Mouse (Mus musculus) liver, adult (tissue): ENCODE results near the gene Pirb.

Experiments used
- GATA4 ChIP-seq: IDR thresholded peaks from 2 replicates; pipeline ENCODE4 v1.6.1; 2014; ENCODE audit warnings: mild to moderate bottlenecking, low read length; ENCODE audit not compliant: insufficient replicate concordance

Gene Pirb

GRCm38 (mm10) chr7:3692987-3693808 lies 27.0 kb downstream of the Pirb start, which contains the start of gene Mboat7:
TSS of gene Mboat7 (minus strand) at chr7:3693523.
- TF ChIP-seq GATA4, result no peak

DNA sequence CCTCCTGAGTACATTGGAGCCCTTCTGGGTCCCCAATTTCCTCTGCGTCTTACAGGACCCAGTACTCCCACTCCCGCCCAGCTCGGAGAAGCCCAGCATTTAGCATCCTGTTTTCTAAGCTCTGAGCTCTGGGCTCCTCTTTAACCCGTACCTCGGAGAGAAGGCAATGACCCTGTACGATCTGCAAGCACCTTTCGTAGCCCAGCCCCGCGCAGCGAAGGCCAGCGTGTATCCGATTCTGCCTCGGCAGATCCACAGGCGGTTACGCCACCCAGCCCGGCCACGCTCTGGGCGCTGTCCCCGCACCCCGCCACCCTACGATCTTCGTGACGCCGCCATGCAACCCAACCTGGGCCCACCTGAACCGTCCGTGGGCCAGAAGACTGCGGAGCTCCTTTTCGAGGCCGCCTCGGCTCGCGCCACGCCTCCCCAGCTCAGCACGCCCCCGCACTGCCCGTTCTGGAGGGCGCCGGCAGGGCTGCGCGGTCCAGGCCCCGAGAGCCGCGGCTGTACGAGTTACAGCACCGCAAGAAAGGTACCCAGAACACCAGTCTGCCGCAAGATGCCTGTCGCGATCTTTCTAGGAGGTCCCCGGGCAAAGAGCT lies 27.7 kb downstream of the Pirb start, which contains the start of gene Tsen34:
TSS of gene Tsen34 (plus strand) at position 482 of the 605 bp plus-strand sequence.
- TF ChIP-seq GATA4, result no peak

- no peak for TF ChIP-seq GATA4
Observed at GRCm38 (mm10) chr7:3691919-3692318, 28.3 kb downstream of the Pirb start.

DNA sequence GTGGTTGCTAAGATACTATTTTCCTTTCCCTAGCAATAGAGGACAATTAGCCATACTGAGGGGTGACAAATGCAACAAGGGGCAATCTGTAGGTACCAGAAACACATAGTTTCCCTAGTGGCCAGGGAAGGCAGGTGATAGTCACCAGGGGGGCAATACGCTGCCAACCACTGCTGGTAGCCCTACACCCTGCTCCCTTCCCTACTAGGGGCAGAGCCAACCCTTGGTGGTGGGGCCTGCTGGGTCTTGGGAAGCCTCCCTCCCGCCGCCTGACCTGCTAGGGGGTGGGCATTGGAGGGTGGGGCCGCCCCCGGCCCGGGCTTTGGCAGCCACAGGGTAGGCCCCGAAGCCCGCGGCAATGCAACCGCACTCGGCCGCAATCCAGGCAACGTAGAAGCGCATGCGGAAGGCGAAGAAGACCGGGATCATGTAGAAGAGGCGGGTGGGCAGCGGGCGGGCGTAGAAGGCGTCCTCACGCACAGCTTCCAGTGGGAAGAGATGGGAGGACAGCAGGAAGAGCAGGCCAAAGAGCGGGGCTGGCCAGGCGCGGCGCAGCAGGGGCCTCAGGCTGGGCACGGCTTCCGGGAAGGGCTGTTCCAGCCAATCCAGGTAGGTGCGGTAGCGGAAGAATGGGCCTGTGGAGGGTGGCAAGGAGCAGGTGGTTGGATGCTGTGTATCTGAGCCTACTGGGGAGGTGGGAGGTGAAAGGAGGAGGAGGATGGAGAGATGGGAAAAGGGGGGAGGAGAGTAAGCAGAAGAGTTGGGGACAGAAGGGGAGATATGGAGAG lies 34.6 kb downstream of the Pirb start:
- TF ChIP-seq GATA4, result no peak

DNA sequence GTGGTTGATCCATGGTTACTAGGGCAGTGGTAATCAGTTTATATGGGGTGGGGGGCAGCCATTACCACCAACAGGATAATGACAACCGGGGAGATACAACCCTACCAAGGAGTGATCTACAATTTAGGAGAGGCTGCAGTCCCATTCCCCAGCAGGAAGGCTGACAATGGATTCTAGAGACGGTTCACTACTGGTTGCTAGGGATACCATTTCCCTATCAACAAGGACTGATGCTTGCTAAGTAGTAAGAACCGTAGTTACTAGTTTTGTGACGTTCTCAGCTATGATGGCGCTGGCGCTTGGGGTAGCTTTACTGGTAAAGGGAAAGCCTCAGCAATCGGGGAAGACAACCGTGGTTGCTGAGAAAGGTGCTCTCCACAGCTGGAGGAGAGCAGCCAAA lies 35.5 kb downstream of the Pirb start:
- no peak for TF ChIP-seq GATA4

DNA sequence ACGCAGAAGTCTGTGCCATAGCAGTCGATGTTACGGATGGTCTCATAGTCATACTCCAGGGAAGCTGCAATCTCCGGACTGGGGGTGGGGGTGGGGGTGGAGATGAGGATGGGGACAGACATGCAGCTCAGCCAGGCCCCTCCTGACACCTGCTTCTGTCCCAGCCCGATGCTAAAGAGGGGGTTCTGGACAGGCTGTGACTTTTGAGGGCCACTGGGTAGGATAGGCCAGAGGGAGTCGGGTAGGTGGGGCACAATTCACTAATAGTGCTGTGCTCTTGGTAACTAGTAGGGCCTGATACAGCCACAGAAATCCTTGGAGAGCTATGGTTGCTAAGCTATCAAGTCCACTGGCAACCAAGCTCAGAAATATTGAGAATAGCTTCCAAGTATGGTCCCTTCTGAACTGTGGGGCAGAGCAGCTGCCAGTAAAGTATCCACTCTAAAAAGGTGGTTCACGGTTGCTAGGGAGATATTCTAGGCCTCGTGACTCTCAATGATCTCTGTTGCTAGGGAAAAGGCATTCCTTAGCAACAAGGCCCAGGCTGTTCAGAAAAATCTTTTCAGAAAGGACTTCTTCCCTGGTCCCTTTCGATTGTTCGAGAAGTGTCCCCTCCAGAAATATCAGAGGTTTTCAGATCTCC lies 36.2 kb downstream of the Pirb start:
- TF ChIP-seq GATA4, result no peak

GRCm38 (mm10) chr7:3677342-3677741 lies 42.8 kb downstream of the Pirb start, which contains the start of gene Tmc4:
TSS of gene Tmc4 (minus strand) at chr7:3677553.
- no peak for TF ChIP-seq GATA4

- TF ChIP-seq GATA4, result no peak
Observed at GRCm38 (mm10) chr7:3676371-3676770, 43.8 kb downstream of the Pirb start.

GRCm38 (mm10) chr7:3675228-3675548 lies 45.0 kb downstream of the Pirb start:
- TF ChIP-seq GATA4, result no peak

DNA sequence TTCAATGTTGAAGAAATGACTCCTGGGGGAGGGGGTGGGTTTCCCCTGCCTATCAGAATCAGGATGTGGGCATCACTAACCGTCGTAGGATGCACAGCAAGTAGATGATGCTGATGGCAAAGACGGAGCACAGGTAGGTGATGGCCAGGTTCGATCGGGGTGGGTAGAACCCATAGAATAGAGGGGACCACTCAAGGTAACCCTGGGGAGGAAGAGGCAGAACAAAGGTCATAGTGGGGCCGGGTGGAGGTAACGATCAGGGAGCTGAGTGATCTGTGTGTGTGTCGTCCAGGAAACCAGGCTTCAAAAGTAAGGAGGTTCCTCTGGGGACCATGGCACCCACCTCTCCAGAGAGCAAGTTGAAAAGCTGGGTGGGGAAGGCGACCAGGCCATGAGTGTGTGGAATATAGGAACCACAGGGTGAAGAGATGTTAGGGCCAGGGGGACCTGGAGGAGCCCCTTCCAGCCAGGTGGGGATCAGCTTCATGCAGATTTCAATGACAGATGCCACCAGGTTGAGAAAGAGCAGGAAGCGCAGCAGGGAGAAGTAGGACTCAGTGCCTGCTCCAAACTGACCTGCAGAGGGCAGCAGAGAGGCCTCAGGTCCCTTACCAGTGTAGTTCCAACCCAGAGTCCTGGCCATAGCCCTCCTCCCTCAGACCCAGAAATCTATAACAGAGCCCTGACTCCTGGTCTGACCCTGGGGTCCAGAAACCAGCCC lies 45.5 kb downstream of the Pirb start:
- no peak for TF ChIP-seq GATA4

- TF ChIP-seq GATA4, result no peak
Observed at GRCm38 (mm10) chr7:3666921-3667391, 53.2 kb downstream of the Pirb start.

DNA sequence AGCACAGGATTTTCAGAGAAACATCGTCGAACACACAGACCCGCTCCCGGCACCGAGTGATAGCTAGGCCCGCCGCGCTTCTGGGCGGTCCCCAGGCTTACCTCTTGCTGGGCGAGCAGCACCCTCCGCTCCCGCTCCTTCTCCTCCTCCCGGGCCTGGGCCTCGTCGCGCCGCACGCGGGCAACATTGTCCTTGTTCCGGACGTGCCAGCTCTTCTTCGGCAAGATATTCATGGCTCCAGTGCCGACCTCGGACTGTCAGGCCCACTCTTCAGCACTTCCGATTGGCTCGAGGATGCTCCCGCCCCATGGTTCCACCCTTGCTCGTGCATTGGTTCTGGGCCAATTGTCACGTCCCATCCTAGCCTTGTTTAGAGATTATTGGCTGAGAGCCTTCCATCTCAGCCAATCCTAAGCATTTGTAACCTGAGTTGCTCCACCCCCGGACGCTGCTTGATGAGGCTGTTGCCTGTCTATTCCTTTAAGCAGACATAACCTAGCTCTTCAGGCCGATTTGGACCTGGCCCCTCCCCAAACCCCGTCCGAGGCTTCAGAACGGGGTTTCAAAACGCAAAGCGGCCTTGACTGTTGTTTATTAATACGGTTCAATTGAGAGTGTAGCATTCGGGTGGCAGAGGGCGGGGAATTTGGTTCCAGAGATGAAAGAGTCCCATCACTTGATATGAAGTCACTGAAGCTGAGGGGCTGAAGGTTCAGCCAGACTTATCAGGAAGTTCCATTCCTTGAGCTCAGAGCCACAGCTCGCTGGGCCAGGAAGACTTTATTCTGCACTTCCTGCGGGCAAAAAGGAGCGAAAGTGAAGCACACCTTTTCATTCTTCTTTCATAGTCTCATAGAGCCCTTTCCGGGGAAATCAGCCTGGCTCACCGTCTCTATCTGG lies 54.7 kb downstream of the Pirb start, which contains the start of gene Leng1:
TSS of gene Leng1 (minus strand) at position 626 of the 900 bp plus-strand sequence.
- TF ChIP-seq GATA4, result no peak; the same call in 1 of the 2 replicates

DNA sequence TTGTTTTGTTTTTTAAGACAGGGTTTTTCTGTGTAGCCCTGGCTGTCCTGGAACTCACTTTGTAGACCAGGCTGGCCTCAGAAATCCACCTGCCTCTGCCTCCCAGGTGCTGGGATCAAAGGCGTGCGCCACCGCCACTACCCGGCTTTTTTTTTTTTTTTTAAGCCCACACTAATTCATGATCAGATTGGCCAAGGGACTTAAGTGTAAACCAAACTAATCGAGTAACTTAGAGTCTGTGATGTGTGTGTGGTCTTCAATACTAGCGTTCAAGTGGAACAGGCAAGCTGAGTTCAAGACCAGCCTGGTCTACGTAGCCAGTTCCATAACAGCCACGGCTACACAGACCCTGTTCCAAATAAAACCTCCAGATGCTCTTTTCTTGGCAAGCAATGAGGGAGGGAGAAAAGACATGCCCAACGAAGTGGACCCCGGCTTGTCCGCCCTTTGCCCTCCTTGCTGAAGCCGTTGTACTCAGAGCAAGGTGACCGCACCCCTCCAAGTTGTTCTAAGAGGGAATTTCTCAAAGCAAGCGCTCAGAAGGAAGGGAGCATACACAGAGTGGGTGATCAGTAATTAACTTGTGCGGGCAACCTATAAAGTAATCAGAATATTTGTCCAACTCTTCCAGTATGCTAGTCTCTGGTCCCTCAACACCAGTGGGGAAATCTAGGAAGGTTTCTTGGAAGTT lies 55.5 kb downstream of the Pirb start:
- TF ChIP-seq GATA4, result no peak
